In the genomic region with DNA sequence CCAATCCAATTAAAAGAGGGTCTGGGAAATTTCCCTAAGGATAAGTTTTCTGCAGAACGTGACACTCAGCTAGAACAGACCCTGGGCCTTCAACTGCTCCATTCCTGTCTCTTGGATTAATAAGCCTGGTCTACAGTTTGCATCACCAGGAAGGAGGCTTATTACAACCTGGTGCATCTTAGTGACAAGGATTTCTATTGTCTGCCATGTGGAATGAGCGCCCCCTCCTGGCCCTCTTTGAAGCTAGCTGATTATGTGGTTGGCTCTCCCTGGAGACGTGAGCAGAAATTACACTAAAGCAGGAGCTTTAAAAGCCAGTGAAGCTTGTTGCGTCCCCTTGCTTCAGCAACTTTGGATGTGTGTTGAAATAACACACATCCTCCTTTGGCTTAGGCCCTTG, we compare ENCODE assay signal across 8 mouse cellular contexts. TPM values are rescaled to one million over a fixed set of nuclear protein-coding genes. Genes with fewer than 3 reads are reported as not detected.
A peak's percentile ranks its signal among the peaks of the same experiment; 100 is the strongest.
DNase-seq lines count a peak whose midpoint lies in the region; ATAC-seq and TF ChIP-seq lines count a peak whose summit lies in the region.
"Had no signal": no experiment of that assay in that cellular context is flagged by ENCODE, and none has a peak within 500 bp of the region (broad histone marks: within the 10 kb centered on the region; RNA-seq: fewer than 3 reads in every experiment).

No protein-coding gene starts in this region.

- peak; percentile 87 for DNase-seq in adipocyte (ENCODE audit: low spot score)
- peak; percentile 81 for DNase-seq in embryo, embryonic 10 days (ENCODE audit: low spot score)
- peak; percentile 68 to 85 for DNase-seq in heart, postnatal 10 days
- peak; percentile 66 to 68 for DNase-seq in layer of hippocampus, postnatal 36 days
- DNase-seq in midbrain, embryonic 11.5 days (ENCODE audit: low spot score, missing footprints): peak; percentile 97
- peak; percentile 25 to 41 for DNase-seq in spleen, postnatal 36 days (ENCODE audit: low spot score in 2 of 2)

- no peaks in the 10 kb centered on the region for H3K27me3 ChIP-seq in ES-Bruce4 (ENCODE audit: control insufficient read depth, insufficient read depth, low read length, poor library complexity, severe bottlenecking)
- H3K27me3 ChIP-seq in midbrain, embryonic 11.5 days (ENCODE audit: control insufficient read depth, insufficient read depth, low read length): no peaks in the 10 kb centered on the region
- H3K27me3 ChIP-seq: lung, embryonic 15.5 days had no signal

- TF ChIP-seq EP300 in ES-Bruce4 (IDR thresholded peaks at IDR 0.05; ENCODE audit: insufficient read depth, low read depth, low read length): no peak

- H3K4me2 ChIP-seq in midbrain, embryonic 11.5 days: no peak overlapping the region
- H3K4me2 ChIP-seq: lung, embryonic 15.5 days had no signal

- peak; percentile 73 for TF ChIP-seq CTCF in ES-Bruce4 (IDR thresholded peaks at IDR 0.05; ENCODE audit: low read depth, low read length)

- 6% methylated on average over 4 of the region's 4 CpGs for WGBS in midbrain, embryonic 11.5 days

- H3K9me3 ChIP-seq in ES-Bruce4 (replicated peaks; ENCODE audit: control insufficient read depth, insufficient read depth, low read length, poor library complexity, severe bottlenecking): no peaks in the 10 kb centered on the region
- no peaks in the 10 kb centered on the region for H3K9me3 ChIP-seq in midbrain, embryonic 11.5 days (ENCODE audit: control insufficient read depth, low read length)
- H3K9me3 ChIP-seq: lung, embryonic 15.5 days had no signal

- no peak overlapping the region for H3K4me3 ChIP-seq in ES-Bruce4 (ENCODE audit: low read depth, low read length)
- no peak overlapping the region for H3K4me3 ChIP-seq in midbrain, embryonic 11.5 days (ENCODE audit: low read depth, low read length)
- H3K4me3 ChIP-seq: lung, embryonic 15.5 days had no signal

- no peak for ATAC-seq in midbrain, embryonic 11.5 days (ENCODE audit: low FRiP score)

- intact Hi-C loops in heart, postnatal 10 days (cut with DNase I): loop anchor here (1.0 to 5.0 kb wide), 3 partner anchors 90 to 317 kb away; no protein-coding TSS in a partner anchor

- no peaks in the 10 kb centered on the region for H3K36me3 ChIP-seq in ES-Bruce4 (ENCODE audit: control insufficient read depth, insufficient read depth, low read length, poor library complexity, severe bottlenecking)
- no peaks in the 10 kb centered on the region for H3K36me3 ChIP-seq in midbrain, embryonic 11.5 days (ENCODE audit: control insufficient read depth, insufficient read depth, low read length)
- H3K36me3 ChIP-seq: lung, embryonic 15.5 days had no signal

- H3K27ac ChIP-seq in ES-Bruce4 (ENCODE audit: insufficient read depth, low read length): no peak overlapping the region
- no peak overlapping the region for H3K27ac ChIP-seq in midbrain, embryonic 11.5 days (ENCODE audit: low read depth, low read length)
- H3K27ac ChIP-seq: lung, embryonic 15.5 days had no signal

- TF ChIP-seq POLR2A in ES-Bruce4 (IDR thresholded peaks at IDR 0.05; ENCODE audit: insufficient read depth, low read length): no peak

- no peak overlapping the region for H3K9ac ChIP-seq in ES-Bruce4 (ENCODE audit: low read depth, poor library complexity, severe bottlenecking)
- H3K9ac ChIP-seq in midbrain, embryonic 11.5 days (ENCODE audit: low read length): no peak overlapping the region
- H3K9ac ChIP-seq: lung, embryonic 15.5 days had no signal

- no peaks in the 10 kb centered on the region for H3K4me1 ChIP-seq in ES-Bruce4 (ENCODE audit: control insufficient read depth, insufficient read depth, low read length)
- H3K4me1 ChIP-seq in midbrain, embryonic 11.5 days (ENCODE audit: control insufficient read depth, insufficient read depth, low read length): no peaks in the 10 kb centered on the region
- H3K4me1 ChIP-seq: lung, embryonic 15.5 days had no signal

RNA-seq across cellular contexts. Expression of a gene that starts 4.3 kb away (rescaled TPM):
- polyA plus RNA-seq in ES-Bruce4 (2011; ENCODE audit: insufficient read depth, insufficient read length, low read depth, missing spikeins): not detected in 2 replicates
- under 1 TPM; 0.67 to 0.84 TPM for total RNA-seq in heart, postnatal 10 days (2021)
- total RNA-seq in layer of hippocampus, postnatal 36 days (2021): not detected
- polyA plus RNA-seq in midbrain, embryonic 11.5 days (2014; fragmentation: Nextera tagmentation; extraction: Ambion mirVana): not detected in 2 replicates
- polyA plus RNA-seq: lung, embryonic 15.5 days had no signal

RNA-seq across cellular contexts. Expression of a gene that starts 17.4 kb away (rescaled TPM):
- not detected in 2 replicates for polyA plus RNA-seq in ES-Bruce4 (2011; ENCODE audit: insufficient read depth, insufficient read length, low read depth, missing spikeins)
- not detected for total RNA-seq in heart, postnatal 10 days (2021)
- not detected for total RNA-seq in layer of hippocampus, postnatal 36 days (2021)
- not detected in 2 replicates for polyA plus RNA-seq in midbrain, embryonic 11.5 days (2014; fragmentation: Nextera tagmentation; extraction: Ambion mirVana)
- polyA plus RNA-seq: lung, embryonic 15.5 days had no signal

RNA-seq across cellular contexts. Expression of a gene that starts 37.7 kb away (rescaled TPM):
- polyA plus RNA-seq in ES-Bruce4 (2011; ENCODE audit: insufficient read depth, insufficient read length, low read depth, missing spikeins): not detected in 2 replicates
- total RNA-seq in heart, postnatal 10 days (2021): not detected
- total RNA-seq in layer of hippocampus, postnatal 36 days (2021): not detected
- 0.25 and 0.26 TPM in 2 replicates for polyA plus RNA-seq in midbrain, embryonic 11.5 days (2014; fragmentation: Nextera tagmentation; extraction: Ambion mirVana)
- polyA plus RNA-seq: lung, embryonic 15.5 days had no signal

Comparison
In these comparisons a context has a peak if more than half of its experiments do, and no peak if none do; other contexts are left out.
1. DNase-seq: peak in every context shown above with its lines; median percentile 97 in midbrain, embryonic 11.5 days; 87 in adipocyte; 81 in embryo, embryonic 10 days; 76 in heart, postnatal 10 days; 67 in layer of hippocampus, postnatal 36 days; 33 in spleen, postnatal 36 days.